Mouse (Mus musculus): ENCODE measurements around the gene Caskin1. TPM values are rescaled to one million over a fixed set of nuclear protein-coding genes. Genes with fewer than 3 reads are reported as not detected.
"Not testable (repeated sequence)": the region's sequence is repeated elsewhere in the genome, so short reads cannot be mapped to it uniquely, and the experiment has no call there.

Caskin1 gene
- polyA plus RNA-seq, 1 experiment from 2014 or later, result 1.4 TPM

DNA sequence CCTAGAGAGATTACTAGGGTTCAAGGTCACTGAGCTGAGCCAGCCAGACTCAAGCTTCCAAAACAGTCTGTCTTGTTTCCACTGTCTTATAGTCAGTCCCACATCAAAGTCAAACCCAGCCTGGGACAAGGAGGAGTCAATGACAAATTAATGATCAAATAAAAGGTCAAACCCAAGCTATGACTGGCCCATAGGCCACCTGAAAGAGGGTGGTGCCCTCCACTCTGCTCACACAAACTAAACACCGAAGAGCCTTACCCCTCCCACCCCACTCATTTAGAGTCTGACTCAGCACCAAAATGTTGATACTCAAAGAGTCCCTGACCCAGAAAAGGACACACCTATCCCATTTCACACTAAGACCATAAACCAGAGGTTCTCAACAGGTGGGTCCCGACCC, 35.0 kb upstream of the Caskin1 start:
- H3K4me3 ChIP-seq (ENCODE audit: low read length), result no peak overlapping the region

DNA sequence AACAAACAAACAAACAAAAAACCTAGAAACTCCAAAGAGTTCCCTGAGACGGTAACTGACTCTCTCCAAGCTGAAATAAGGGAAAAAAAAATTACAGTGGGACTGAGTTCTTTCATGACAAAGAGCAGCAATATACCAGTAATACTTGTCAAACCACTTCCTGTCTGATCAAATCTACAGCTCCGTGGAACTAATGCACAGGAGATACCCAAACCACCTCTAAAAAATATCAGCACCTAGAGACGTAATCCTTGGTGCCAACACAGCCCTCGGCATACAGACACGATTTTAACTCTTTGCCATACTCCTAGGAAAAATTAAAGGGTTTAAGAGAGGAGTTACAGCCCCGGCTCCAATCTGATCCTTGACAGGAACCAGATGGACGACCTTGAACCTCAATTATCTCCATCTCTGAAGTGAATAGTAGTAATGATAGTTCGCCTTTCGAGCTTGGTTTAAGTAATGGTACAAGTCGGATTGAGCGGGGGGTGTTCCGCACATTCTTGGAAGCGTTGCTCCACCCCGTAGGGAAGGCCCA, 34.1 kb upstream of the Caskin1 start:
- no peaks in the 10 kb centered on the region for H3K27me3 ChIP-seq (replicated peaks; ENCODE audit: control insufficient read depth, insufficient read depth, low read length)
- peak overlapping the region; percentile 78 for H3K4me3 ChIP-seq (ENCODE audit: low read length)
- H3K9me3 ChIP-seq (ENCODE audit: control insufficient read depth, low read length), result no peaks in the 10 kb centered on the region
- H3K4me2 ChIP-seq (ENCODE audit: low read depth, low read length), result peak overlapping the region; percentile 77
- WGBS, result 2% methylated on average over 14 of the region's 14 CpGs
- peak overlapping the region; percentile 97 for H3K27ac ChIP-seq (ENCODE audit: low read length)
- ATAC-seq, result peak; percentile 6; the same call in 1 of the 2 replicates
- H3K36me3 ChIP-seq (ENCODE audit: control insufficient read depth, insufficient read depth, low read length), result no peaks in the 10 kb centered on the region
- H3K9ac ChIP-seq (ENCODE audit: low read depth, low read length), result peak overlapping the region; percentile 90
- peaks cover 10% of the 10 kb centered on the region; the same call in 1 of the 2 replicates for H3K4me1 ChIP-seq (ENCODE audit: control insufficient read depth, insufficient read depth, low read length)

More for the DNA sequence above, 35.0 kb upstream of the Caskin1 start:
- no peaks in the 10 kb centered on the region for H3K9me3 ChIP-seq (ENCODE audit: control insufficient read depth, low read length)
- H3K4me1 ChIP-seq (ENCODE audit: control insufficient read depth, insufficient read depth, low read length), result peaks cover 10% of the 10 kb centered on the region; the same call in 1 of the 2 replicates
- H3K4me2 ChIP-seq (ENCODE audit: low read depth, low read length), result no peak overlapping the region
- H3K27me3 ChIP-seq (replicated peaks; ENCODE audit: control insufficient read depth, insufficient read depth, low read length), result no peaks in the 10 kb centered on the region
- H3K36me3 ChIP-seq (ENCODE audit: control insufficient read depth, insufficient read depth, low read length), result 0 out of 2 replicates have a peak, but pooled peaks cover 3% of the 10 kb centered on the region
- H3K9ac ChIP-seq (ENCODE audit: low read depth, low read length), result no peak overlapping the region
- WGBS, result 76% methylated on average over 2 of the region's 2 CpGs
- no peak overlapping the region; the same call in 1 of the 2 replicates for H3K27ac ChIP-seq (ENCODE audit: low read length)
- ATAC-seq, result no peak

DNA sequence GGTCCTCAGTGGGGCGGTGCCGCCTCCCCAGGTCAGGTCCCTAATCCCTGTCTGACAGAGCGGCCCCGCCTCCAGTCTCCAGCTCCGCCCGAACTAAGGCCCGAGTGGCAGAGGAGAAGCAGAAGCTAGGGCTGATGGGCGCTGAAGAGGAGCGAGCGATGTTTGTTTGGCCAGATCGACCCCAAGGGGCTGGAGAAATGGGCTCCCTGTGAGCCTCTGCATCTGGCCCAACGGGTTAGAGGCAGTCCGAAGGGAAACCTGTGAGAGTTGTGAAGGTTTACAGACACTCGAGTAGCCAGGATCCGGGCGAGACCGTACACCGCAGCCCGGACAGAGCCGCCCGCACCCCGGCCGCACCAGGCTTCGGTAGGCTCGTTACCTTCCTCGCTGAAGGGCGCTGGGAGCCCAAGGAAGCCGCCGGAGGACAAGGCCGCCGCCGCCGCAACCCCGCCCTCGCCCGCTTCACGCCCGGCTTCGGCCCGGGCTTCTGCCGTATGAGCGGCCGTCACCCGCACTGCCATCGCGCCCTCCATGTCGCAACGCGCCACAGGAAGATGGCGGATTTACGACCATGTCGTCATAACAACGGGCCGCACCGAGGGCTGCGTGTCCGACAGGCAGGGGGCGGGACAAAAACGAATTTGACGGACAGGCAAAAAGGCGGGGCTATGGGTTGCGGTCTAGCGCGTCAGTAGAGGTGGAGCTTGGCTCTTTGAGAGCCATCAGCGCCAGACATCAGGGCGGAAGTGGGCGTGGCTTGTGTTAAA, 33.5 kb upstream of the Caskin1 start:
- Histone ChIP-seq H3K4me2 (ENCODE audit: low read depth, low read length) (peak overlapping the region; percentile 77), H3K4me3 (ENCODE audit: low read length) (peak overlapping the region; percentile 78), H3K4me1 (ENCODE audit: control insufficient read depth, insufficient read depth, low read length) (peaks cover 10% of the 10 kb centered on the region; the same call in 1 of the 2 replicates), H3K27me3 (replicated peaks; ENCODE audit: control insufficient read depth, insufficient read depth, low read length) (no peaks in the 10 kb centered on the region), H3K9me3 (ENCODE audit: control insufficient read depth, low read length) (no peaks in the 10 kb centered on the region), H3K9ac (ENCODE audit: low read depth, low read length) (peak overlapping the region; percentile 90), H3K27ac (ENCODE audit: low read length) (peak overlapping the region; percentile 97), H3K36me3 (ENCODE audit: control insufficient read depth, insufficient read depth, low read length) (no peaks in the 10 kb centered on the region)
- under 1% methylated on average over 67 of the region's 67 CpGs for WGBS
- ATAC-seq, result peak; percentile 95

DNA sequence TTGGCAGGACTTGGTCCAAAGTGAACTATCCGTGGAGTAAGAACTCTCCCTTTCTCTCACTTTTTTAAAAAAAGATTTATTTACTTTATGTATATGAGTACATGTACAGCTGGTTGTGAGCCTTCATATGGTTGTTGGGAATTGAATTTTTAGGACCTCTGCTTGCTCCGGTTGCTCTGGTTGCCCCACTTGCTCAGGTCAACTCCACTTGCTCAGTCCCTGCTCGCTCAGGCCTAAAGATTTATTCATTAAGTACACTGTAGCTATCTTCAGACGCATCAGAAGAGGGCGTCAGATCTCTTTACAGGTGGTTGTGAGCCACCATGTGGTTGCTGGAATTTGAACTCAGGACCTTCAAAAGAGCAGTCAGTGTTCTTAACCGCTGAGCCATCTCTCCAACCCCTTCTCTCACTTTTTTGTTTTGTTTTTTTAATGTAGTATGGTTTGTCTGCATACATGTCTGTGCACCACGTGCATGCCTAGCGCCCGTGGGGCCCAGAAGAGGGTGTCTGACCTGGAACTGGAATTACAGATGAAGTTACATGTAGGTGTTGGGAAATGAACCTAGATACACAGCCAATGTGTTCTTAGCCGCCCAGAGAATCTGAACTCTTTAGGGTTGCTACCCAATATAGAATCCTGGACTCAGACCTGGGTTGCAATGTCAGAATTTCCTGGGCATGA, 32.7 kb upstream of the Caskin1 start:
- H3K36me3 ChIP-seq (ENCODE audit: control insufficient read depth, insufficient read depth, low read length); H3K9ac ChIP-seq (ENCODE audit: low read depth, low read length); H3K4me1 ChIP-seq (ENCODE audit: control insufficient read depth, insufficient read depth, low read length); H3K9me3 ChIP-seq (ENCODE audit: control insufficient read depth, low read length); H3K27me3 ChIP-seq (replicated peaks; ENCODE audit: control insufficient read depth, insufficient read depth, low read length): not testable (repeated sequence)
- 49% methylated on average over 10 of the region's 10 CpGs for WGBS
- H3K4me2 ChIP-seq (ENCODE audit: low read depth, low read length), result peak overlapping the region; percentile 39; the same call in 1 of the 2 replicates
- H3K27ac ChIP-seq (ENCODE audit: low read length), result 0 out of 2 replicates have a peak overlapping the region, but pooled peaks have one; percentile 23
- ATAC-seq, result peak; percentile 32
- peak overlapping the region; percentile 6; the same call in 1 of the 2 replicates for H3K4me3 ChIP-seq (ENCODE audit: low read length)

DNA sequence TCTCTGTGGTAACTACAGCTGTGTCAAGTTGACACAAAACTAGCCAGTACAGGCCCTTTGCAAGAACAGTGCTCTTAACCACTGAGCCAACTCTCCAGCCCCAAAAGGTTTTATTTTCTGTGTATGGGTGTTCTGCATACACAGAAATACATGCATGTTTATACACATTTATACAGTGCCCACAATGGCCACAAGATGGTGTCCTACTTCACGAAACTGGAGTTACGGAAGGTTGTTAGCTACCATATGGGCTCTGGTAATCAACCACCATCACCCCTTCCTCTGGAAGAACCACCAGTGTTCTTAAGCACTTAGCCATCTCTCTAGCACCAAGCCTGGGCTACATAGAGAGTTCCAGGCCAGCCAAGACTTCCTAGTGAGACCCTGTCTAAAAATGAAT, 26.8 kb upstream of the Caskin1 start:
- 83% methylated on average over 2 of the region's 2 CpGs for WGBS
- Histone ChIP-seq H3K27ac (ENCODE audit: low read length) (no peak overlapping the region), H3K4me1 (ENCODE audit: control insufficient read depth, insufficient read depth, low read length) (no peaks in the 10 kb centered on the region), H3K9me3 (ENCODE audit: control insufficient read depth, low read length) (no peaks in the 10 kb centered on the region), H3K4me3 (ENCODE audit: low read length) (no peak overlapping the region), H3K9ac (ENCODE audit: low read depth, low read length) (no peak overlapping the region), H3K36me3 (ENCODE audit: control insufficient read depth, insufficient read depth, low read length) (no peaks in the 10 kb centered on the region), H3K4me2 (ENCODE audit: low read depth, low read length) (no peak overlapping the region), H3K27me3 (replicated peaks; ENCODE audit: control insufficient read depth, insufficient read depth, low read length) (no peaks in the 10 kb centered on the region)
- ATAC-seq, result no peak

DNA sequence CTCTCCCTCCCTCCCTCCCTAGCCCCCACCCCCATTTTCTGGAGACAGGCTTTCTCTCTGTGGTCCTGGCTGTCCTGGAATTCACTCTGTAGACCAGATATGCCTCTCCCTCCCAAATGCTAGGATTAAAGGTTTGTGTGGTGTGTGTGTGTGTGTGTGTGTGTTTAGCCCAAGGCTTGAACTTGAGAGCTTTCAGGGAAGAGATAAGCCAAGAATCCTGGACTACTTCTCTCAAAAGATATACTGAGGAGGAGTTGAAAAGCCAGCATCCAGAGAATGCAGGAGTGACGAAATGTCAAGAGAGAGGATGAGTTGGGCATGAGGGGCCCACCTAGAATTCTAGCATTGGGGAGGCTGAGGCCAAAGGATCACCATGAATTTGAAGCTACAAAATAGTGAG, 25.5 kb upstream of the Caskin1 start:
- no peaks in the 10 kb centered on the region for H3K4me1 ChIP-seq (ENCODE audit: control insufficient read depth, insufficient read depth, low read length)
- H3K9me3 ChIP-seq (ENCODE audit: control insufficient read depth, low read length), result no peaks in the 10 kb centered on the region
- no peaks in the 10 kb centered on the region for H3K27me3 ChIP-seq (replicated peaks; ENCODE audit: control insufficient read depth, insufficient read depth, low read length)
- H3K9ac ChIP-seq (ENCODE audit: low read depth, low read length), result no peak overlapping the region
- H3K36me3 ChIP-seq (ENCODE audit: control insufficient read depth, insufficient read depth, low read length), result no peaks in the 10 kb centered on the region
- H3K4me2 ChIP-seq (ENCODE audit: low read depth, low read length), result no peak overlapping the region
- ATAC-seq, result no peak
- H3K27ac ChIP-seq (ENCODE audit: low read length), result no peak overlapping the region
- no peak overlapping the region for H3K4me3 ChIP-seq (ENCODE audit: low read length)
- 77% methylated on average over 1 of the region's 1 CpGs for WGBS

DNA sequence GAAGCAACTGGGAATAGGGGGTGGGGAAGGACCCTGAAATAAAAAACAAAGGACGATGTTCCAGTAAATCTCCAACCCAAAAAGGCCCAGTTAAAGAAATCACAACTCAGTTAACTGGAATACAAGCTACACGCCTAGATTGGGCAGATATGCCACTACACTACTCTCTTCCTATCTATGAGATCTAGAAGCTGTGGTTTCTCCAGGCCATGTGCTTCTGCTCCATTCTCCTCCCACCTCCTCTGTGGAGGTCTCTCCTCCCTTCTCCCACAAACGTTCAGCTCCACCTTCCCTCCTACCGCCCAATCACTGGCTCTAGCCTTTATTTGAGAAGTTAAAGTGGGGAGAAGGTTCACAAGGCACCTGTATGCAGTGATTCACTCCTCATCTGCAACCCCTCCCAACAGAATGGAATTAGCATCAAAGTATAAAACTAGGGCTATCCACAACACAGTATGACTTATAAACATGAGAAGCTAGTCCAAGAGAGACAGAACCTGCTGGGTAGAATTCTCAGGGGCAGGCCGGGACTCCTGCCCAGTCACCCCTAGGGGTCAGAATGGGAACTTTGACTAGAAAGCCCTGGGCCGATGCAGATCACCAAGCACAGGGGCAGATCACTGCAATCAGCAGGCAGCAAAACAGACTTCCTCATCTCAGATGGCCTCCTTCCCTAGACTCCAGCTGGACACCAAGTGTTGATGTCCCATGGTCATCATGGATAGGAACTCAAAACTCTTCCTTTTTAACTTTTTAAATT, 24.8 kb upstream of the Caskin1 start:
- Histone ChIP-seq H3K4me1 (ENCODE audit: control insufficient read depth, insufficient read depth, low read length) (no peaks in the 10 kb centered on the region), H3K4me3 (ENCODE audit: low read length) (no peak overlapping the region), H3K27ac (ENCODE audit: low read length) (no peak overlapping the region), H3K27me3 (replicated peaks; ENCODE audit: control insufficient read depth, insufficient read depth, low read length) (no peaks in the 10 kb centered on the region), H3K36me3 (ENCODE audit: control insufficient read depth, insufficient read depth, low read length) (no peaks in the 10 kb centered on the region), H3K9me3 (ENCODE audit: control insufficient read depth, low read length) (no peaks in the 10 kb centered on the region), H3K4me2 (ENCODE audit: low read depth, low read length) (no peak overlapping the region), H3K9ac (ENCODE audit: low read depth, low read length) (no peak overlapping the region)
- 57% methylated on average over 6 of the region's 6 CpGs for WGBS
- peak; percentile 52; the same call in 1 of the 2 replicates for ATAC-seq

DNA sequence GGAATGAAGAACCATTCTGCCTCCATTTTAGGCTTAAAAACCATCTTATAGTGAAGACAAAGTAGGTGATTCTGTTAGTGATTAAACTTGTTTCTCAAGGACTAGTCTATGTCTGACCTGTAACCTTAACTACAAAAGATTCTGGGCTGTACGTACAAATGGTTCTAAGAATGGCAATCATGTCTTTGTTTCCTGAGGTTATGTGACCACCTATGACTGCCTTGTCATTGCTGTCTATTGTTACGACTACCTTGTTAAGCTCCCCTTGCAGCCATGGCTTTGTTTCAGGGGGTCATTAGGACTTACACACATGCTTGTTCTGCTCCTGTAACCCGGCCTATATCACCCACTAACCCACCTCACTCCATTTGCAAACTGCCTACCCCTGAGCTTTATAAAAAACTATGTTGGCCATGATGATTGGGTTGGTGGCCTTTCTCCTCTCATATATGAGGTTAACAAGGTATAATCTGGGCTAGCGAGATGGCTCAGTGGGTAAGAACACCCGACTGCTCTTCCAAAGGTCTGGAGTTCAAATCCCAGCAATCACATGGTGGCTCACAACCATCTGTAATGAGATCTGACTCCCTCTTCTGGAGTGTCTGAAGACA, 19.7 kb upstream of the Caskin1 start:
- Histone ChIP-seq H3K27ac (ENCODE audit: low read length) (no peak overlapping the region), H3K4me2 (ENCODE audit: low read depth, low read length) (no peak overlapping the region), H3K4me3 (ENCODE audit: low read length) (no peak overlapping the region), H3K36me3 (ENCODE audit: control insufficient read depth, insufficient read depth, low read length) (no peaks in the 10 kb centered on the region), H3K9me3 (ENCODE audit: control insufficient read depth, low read length) (no peaks in the 10 kb centered on the region), H3K27me3 (replicated peaks; ENCODE audit: control insufficient read depth, insufficient read depth, low read length) (no peaks in the 10 kb centered on the region), H3K9ac (ENCODE audit: low read depth, low read length) (no peak overlapping the region), H3K4me1 (ENCODE audit: control insufficient read depth, insufficient read depth, low read length) (peaks cover 24% of the 10 kb centered on the region)
- ATAC-seq, result no peak
- 95% methylated on average over 5 of the region's 5 CpGs for WGBS
